8 mouse cellular contexts compared by ENCODE assay signal in the genomic region with DNA sequence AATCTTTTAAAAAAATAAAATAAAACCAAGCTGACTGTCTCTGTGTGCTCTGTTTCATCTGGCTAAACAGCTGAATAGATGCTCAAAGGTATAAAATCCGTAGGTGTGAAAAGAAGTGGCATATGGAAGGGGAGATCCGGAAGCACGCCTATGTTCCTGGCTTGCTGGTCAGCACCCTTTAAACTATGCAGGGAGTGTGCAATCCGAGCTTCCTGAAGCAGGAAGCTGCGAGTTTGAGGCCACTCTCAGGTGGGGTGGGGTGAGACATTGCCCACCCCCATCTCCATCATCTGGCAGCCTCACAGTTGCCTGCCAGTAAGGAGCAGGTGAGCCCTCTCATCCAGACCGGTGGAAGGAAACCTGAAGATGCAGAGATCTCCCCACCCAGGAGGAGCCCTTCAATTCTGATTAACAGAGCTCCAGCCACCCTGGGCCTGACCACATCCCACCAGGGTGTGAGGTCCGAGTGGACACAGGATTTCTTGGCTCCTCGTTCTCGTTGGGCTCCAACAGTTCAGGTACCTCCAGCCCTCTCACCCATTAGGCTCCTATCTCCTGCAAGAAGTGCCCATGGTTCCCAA. TPM values are rescaled to one million over a fixed set of nuclear protein-coding genes. Genes with fewer than 3 reads are reported as not detected.
DNase-seq lines count a peak whose midpoint lies in the region; ATAC-seq and TF ChIP-seq lines count a peak whose summit lies in the region.

Troap (plus strand) TSS at position 557 of the 581 bp plus-strand sequence.

- peak within 1 kb of the TSS; percentile 92 for H3K27ac ChIP-seq in heart, embryonic 12.5 days (ENCODE audit: poor library complexity, severe bottlenecking)
- H3K27ac ChIP-seq in MEL (ENCODE audit: control insufficient read depth, low read depth, low read length), result peak within 1 kb of the TSS; percentile 84

- H3K79me2 ChIP-seq in MEL (ENCODE audit: control insufficient read depth, insufficient read depth, low read length, poor library complexity), result peaks cover 20% of the 10 kb centered on the region

- no peaks in the 10 kb centered on the region for H3K27me3 ChIP-seq in heart, embryonic 12.5 days (replicated peaks)
- peaks cover 0 to 1% of the 10 kb centered on the region in 2 experiments; a peak in 1 of 4 replicates for H3K27me3 ChIP-seq in MEL (ENCODE audit: control insufficient read depth in 1 of 2, insufficient read depth in 2 of 2, low read length in 2 of 2)

- 0 out of 2 replicates have a peak, but pooled peaks have one; percentile 0 for ATAC-seq in heart, embryonic 12.5 days (ENCODE audit: insufficient number of reproducible peaks, low FRiP score)
- peak; percentile 2 for ATAC-seq in megakaryocyte, adult 5-6 weeks (ENCODE audit: poor library complexity, severe bottlenecking)

- H3K36me3 ChIP-seq in heart, embryonic 12.5 days, result peaks cover 17% of the 10 kb centered on the region
- peaks cover 0 to 8% of the 10 kb centered on the region in 2 experiments; a peak in 3 of 4 replicates for H3K36me3 ChIP-seq in MEL (ENCODE audit: control insufficient read depth in 1 of 2, insufficient read depth in 2 of 2, low read length in 2 of 2)

- peak within 1 kb of the TSS; percentile 79 for H3K4me3 ChIP-seq in heart, embryonic 12.5 days
- peak within 1 kb of the TSS; percentile 71 to 82 for H3K4me3 ChIP-seq in MEL (ENCODE audit: control insufficient read depth in 1 of 2, insufficient read depth in 1 of 2, low read depth in 2 of 2, low read length in 2 of 2)

- H3K4me1 ChIP-seq in heart, embryonic 12.5 days (replicated peaks), result peaks cover 32% of the 10 kb centered on the region
- H3K4me1 ChIP-seq in MEL (ENCODE audit: control insufficient read depth in 1 of 2, insufficient read depth in 2 of 2, low read length in 2 of 2), result peaks cover 2 to 5% of the 10 kb centered on the region in 2 experiments; a peak in 2 of 4 replicates

- peak within 1 kb of the TSS; percentile 75 for H3K4me2 ChIP-seq in heart, embryonic 12.5 days

- intact Hi-C loops in heart, postnatal 10 days (cut with DNase I), result no loop called here

- TF ChIP-seq EP300 in MEL (IDR thresholded peaks at IDR 0.05; ENCODE audit: low read depth in 1 of 2, low read length in 2 of 2), result no peak

- WGBS in heart, embryonic 12.5 days, result 17% methylated on average over 9 of the region's 9 CpGs

- TF ChIP-seq CTCF in MEL (IDR thresholded peaks at IDR 0.05 in 2 of 3, conservative IDR thresholded peaks at IDR 0.05 in 1 of 3; ENCODE audit: control insufficient read depth in 1 of 3, insufficient read depth in 1 of 3, low read depth in 2 of 3, low read length in 3 of 3, poor library complexity in 1 of 3, severe bottlenecking in 1 of 3), result peak in 1 of 3 experiments; percentile 26; a peak in 2 of 6 replicates

- TF ChIP-seq POLR2A in MEL (IDR thresholded peaks at IDR 0.05; ENCODE audit: control insufficient read depth in 1 of 2, insufficient read depth in 1 of 2, low read depth in 1 of 2, low read length in 2 of 2, poor library complexity in 1 of 2), result no peak; a peak in 1 of 4 replicates

- H3K9ac ChIP-seq in heart, embryonic 12.5 days, result peak within 1 kb of the TSS; percentile 85
- H3K9ac ChIP-seq in MEL (ENCODE audit: control insufficient read depth, low read depth, low read length, poor library complexity, severe bottlenecking), result peak within 1 kb of the TSS; percentile 92

- TF ChIP-seq RAD21 in MEL (IDR thresholded peaks at IDR 0.05; ENCODE audit: low read depth, low read length), result no peak

- no peaks in the 10 kb centered on the region for H3K9me3 ChIP-seq in heart, embryonic 12.5 days (replicated peaks)
- no peaks in the 10 kb centered on the region for H3K9me3 ChIP-seq in MEL (replicated peaks; ENCODE audit: insufficient read depth, low read length)

- no peak for DNase-seq in heart, postnatal 10 days
- DNase-seq in MEL (ENCODE audit: low read depth, low spot score), result no peak
- no peak for DNase-seq in heart, postnatal 4 days
- no peak for DNase-seq in ovary, adult 18-20 months (ENCODE audit: low spot score)
- no peak for DNase-seq in layer of hippocampus, postnatal 36 days
- DNase-seq in adrenal gland, adult 2 months, result no peak

TF ChIP-seq in MEL, 35 proteins besides CTCF, POLR2A, EP300 and RAD21:
- TF ChIP-seq ELF1 (IDR thresholded peaks at IDR 0.05; ENCODE audit: low read depth, low read length) (no peak), POLR2AphosphoS2 (IDR thresholded peaks at IDR 0.05; ENCODE audit: low read length) (no peak), MYC (IDR thresholded peaks at IDR 0.05; ENCODE audit: low read depth, low read length) (0 out of 2 replicates have a peak, but pooled peaks have one; percentile 27), ZMIZ1 (IDR thresholded peaks at IDR 0.05; ENCODE audit: low read depth, low read length) (no peak)
TF ChIP-seq in MEL: peak in this region for 1.

RNA-seq across cellular contexts. Expression of gene Troap, which starts in this region (rescaled TPM):
- 27.2 and 28.0 TPM in 2 replicates for polyA plus RNA-seq in heart, embryonic 12.5 days (2016; fragmentation: Nextera tagmentation; extraction: Ambion mirVana)
- total RNA-seq in heart, postnatal 10 days (2021), result 1 to 10 TPM; 6.5 to 6.7 TPM
- 24.3 and 25.8 TPM in 2 replicates for total RNA-seq in MEL (2012; rRNA removed)
- polyA plus RNA-seq in MEL (2012; ENCODE audit: insufficient read depth in 1 of 2, insufficient read length in 2 of 2, low read depth in 1 of 2, low replicate concordance in 2 of 2, missing spikeins in 1 of 2), result 10 to 100 TPM in 1 of 2 experiments, not detected in 1; 70.2 TPM
- total RNA-seq in heart, postnatal 4 days (2021), result 10 to 100 TPM; 17.8 to 18.7 TPM
- 27.1 and 37.2 TPM in 2 replicates for total RNA-seq in megakaryocyte, adult 5-6 weeks (2015)
- 27.9 and 28.3 TPM in 2 replicates for total RNA-seq in megakaryocyte, adult 5-6 weeks (2017)
- under 1 TPM; 0.38 to 0.40 TPM for total RNA-seq in layer of hippocampus, postnatal 36 days (2021)
- total RNA-seq in adrenal gland, adult 2 months (2021), result under 1 TPM; 0.73 to 0.78 TPM
- polyA plus RNA-seq in adrenal gland, adult 2 months (2012; rRNA removed), result 2.8 and 5.2 TPM in 2 replicates

Comparison
In these comparisons a context has a peak if more than half of its experiments do, and no peak if none do; other contexts are left out.
1. RNA of gene Troap (total RNA-seq): 27.1 to 37.2 TPM in megakaryocyte, adult 5-6 weeks, 24.3 to 25.8 TPM in MEL, 17.8 to 18.7 TPM in heart, postnatal 4 days and 6.5 to 6.7 TPM in heart, postnatal 10 days; 0.73 to 0.78 TPM in adrenal gland, adult 2 months and 0.38 to 0.40 TPM in layer of hippocampus, postnatal 36 days; every median in the first group is over 4 times any median in the second.